Mouse (Mus musculus): ENCODE measurements around the gene Fam198b.
"Not testable (repeated sequence)": the region's sequence is repeated elsewhere in the genome, so short reads cannot be mapped to it uniquely, and the experiment has no call there.

Gene Fam198b

GRCm38 (mm10) chr3:79925950-79926697 lies 41.8 kb downstream of the Fam198b start:
- DNase-seq (ENCODE audit: low read depth, low spot score): no peak

DNA sequence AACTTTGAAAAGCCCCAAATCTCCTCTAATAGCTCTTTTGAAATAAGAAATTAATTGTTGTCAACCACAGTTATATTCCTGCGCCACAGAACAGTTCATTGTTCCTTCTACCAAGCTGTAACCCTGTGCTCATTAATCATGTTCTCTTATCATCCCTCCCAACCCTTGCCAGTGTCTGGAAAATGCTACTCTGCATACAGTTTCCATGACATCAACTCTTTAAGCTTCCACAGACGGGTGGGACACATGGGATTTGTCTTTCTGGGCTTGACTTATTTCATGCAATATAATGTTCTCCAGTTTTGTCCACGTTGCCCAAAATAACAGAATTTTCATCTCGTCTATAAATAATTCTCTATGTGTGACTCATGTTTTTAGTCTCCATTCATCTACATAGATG lies 42.7 kb downstream of the Fam198b start:
- DNase-seq (ENCODE audit: low read depth, low spot score): no peak

- DNase-seq (ENCODE audit: low read depth, low spot score): no peak
Observed at GRCm38 (mm10) chr3:79928409-79928808, 44.1 kb downstream of the Fam198b start.

- DNase-seq (ENCODE audit: low read depth, low spot score): no peak
Observed at GRCm38 (mm10) chr3:79930141-79930744, 45.9 kb downstream of the Fam198b start.

GRCm38 (mm10) chr3:79936213-79936612 lies 51.9 kb downstream of the Fam198b start:
- DNase-seq (ENCODE audit: low read depth, low spot score): no peak

- DNase-seq (ENCODE audit: low read depth, low spot score): no peak
Observed at GRCm38 (mm10) chr3:79936730-79937447, 52.6 kb downstream of the Fam198b start.

DNA sequence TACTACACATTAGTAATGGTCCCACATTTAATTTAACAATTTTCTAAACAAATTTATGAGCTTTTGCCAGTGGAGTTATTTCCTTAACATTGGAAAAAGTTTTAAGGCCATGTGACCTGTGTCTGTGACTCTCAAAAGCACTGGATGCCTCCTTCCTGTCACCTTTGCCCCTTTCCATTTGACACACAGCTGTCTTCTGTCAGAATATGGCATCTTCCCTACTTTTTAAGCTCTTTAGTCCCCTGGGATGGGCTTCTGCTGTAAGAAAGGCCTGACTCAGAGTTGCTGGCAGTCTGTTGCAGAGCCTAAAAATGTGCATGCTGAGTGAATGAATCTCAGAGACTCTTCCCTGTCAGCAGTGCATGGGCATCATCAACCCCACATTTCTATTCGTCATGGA lies 63.4 kb downstream of the Fam198b start:
- DNase-seq (ENCODE audit: low read depth, low spot score): no peak

DNA sequence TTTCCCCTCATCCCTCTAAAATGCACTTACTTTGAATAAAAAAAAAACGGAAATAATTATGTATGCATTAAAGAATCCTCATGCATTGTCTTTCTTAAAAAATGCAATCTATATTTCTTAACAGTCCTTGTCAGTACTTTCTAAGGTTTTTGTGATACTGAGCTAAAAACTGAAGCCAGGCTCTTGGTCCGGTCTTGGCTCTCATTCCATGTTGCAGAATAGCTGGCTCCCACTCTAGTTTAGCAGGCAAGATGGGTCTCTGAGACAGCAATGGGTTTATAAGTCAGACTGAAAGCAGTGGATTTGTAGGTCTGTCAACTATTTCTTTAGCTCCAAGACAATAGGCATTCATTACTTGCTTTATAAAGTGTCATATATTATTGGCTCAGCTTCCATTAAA lies 63.8 kb downstream of the Fam198b start:
- no peak for DNase-seq (ENCODE audit: low read depth, low spot score)

DNA sequence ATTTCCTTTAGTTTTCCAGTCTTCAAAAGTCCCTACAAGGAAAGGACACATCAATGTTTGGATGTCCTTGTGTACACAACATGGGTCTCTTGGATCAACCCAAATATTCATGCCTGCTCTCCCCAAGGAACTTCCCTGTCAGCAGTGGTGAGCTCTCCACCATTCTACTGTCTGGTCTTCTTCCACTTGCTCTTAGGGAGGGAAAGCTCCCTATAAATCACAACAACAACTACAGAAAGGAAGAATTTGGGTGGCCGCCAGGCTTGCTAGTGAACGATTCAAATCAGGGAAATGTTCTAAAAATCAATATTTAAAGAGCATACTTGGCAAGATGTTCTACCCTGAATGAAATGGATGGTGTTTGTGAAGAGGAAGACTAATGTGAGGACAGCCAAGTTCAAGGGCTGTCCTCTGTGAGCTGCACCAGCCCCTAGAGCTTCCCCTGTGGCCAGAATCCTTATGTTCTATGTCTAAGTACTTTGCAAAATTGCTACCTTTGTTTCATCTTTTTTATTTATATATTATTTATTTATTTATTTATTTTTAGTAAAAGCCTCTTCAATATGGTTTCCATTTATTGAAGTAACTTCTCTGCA lies 68.9 kb downstream of the Fam198b start:
- no peak for DNase-seq (ENCODE audit: low read depth, low spot score)

DNA sequence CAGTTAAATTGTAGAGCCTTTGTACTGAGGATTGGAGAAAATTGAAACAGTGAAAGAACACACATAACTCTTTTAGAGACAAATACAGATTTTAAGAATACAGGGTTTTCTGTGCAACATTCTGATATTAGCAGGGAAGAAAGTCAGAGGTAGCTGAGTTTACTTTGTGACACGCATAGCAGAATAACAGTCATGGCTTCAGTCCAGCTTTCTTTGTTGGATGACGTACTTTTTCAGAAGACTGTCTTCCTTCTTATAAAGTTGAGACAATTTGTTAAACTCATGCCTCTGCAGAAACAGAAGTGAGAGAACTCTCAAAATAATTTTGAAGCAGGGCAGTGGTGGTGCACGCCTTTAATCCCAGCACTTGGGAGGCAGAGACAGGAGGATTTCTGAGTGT lies 70.9 kb downstream of the Fam198b start:
- DNase-seq (ENCODE audit: low read depth, low spot score): no peak

DNA sequence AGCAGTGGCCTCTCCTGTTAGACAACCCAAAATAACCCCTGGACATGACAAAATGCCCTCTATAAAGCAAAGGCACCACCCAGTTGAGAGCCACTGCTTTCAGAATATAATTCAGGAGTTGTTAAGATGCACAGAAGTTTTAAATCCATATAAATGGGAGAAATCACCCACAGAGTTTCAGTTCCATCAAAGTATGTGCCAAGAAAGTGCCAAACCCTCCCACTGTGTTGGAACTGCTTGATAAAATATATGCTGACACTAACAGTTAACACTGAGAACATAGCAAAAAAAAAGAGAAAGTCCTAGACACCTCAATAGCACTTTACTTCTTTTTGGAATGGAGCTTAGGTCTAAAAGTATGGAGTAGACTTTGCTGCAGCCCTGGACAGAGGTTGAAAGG lies 72.5 kb downstream of the Fam198b start:
- no peak for DNase-seq (ENCODE audit: low read depth, low spot score)

DNA sequence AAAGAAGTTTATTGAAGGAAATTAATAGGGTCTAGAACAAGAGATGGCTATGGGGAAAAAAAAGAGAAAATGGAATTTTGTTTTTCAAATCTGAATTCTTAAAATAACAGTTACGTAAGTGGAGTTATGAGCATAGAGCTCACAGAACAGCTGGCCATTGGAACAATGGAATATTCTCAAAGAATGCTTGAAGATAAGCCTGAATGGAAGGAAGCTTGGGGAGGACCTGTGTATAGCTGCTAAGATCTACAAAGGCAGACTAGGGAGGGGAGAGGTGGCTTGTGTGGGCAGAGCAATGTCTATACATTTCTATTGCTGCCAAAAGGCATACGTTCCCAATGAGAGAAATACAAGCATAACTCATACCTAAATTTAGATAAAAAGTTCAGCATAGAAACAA lies 73.4 kb downstream of the Fam198b start:
- DNase-seq (ENCODE audit: low read depth, low spot score): no peak

DNA sequence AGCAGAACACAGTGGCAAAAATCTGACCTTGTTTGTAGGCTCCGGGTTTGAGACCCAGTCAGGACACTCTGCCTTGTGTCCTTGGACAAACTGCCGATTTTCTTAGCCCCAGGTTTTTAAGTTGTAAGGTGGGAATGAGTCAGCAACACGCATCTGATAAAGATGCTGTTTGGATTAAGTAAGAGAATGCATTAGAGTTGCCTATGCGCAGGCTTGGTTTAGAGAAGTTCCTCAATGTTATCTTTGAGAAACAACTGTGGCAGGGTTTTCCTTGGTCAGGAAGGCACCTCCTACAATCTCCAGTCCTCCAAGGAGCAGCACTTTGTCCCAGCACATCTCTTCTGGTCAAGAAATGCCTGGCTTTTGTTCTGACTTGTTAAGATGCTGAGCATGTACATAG lies 82.4 kb downstream of the Fam198b start:
- DNase-seq (ENCODE audit: low read depth, low spot score): no peak

- DNase-seq (ENCODE audit: low read depth, low spot score): no peak
Observed at GRCm38 (mm10) chr3:79967346-79967745, 83.0 kb downstream of the Fam198b start.

DNA sequence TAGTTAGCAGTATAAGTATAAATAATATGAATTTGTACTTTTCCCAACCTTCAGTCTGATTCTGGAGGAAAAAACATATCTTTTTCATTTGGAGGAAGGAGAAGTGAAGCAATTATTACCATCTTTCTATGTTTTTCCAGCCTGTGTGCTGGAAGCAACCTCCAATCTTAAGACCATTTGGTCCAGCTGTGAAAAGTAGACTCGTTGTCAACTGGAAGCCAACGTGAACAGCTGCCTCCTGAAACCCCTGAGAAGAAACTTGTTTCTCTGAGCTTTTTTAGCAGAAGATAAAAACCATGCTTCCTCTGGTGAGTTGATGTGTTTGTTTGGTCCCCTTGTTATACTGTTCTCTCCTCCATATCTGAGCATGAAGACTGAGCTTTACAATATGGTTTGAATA lies 84.1 kb downstream of the Fam198b start:
- DNase-seq (ENCODE audit: low read depth, low spot score): no peak

GRCm38 (mm10) chr3:79969536-79969935 lies 85.2 kb downstream of the Fam198b start:
- DNase-seq (ENCODE audit: low read depth, low spot score): not testable (repeated sequence)

DNA sequence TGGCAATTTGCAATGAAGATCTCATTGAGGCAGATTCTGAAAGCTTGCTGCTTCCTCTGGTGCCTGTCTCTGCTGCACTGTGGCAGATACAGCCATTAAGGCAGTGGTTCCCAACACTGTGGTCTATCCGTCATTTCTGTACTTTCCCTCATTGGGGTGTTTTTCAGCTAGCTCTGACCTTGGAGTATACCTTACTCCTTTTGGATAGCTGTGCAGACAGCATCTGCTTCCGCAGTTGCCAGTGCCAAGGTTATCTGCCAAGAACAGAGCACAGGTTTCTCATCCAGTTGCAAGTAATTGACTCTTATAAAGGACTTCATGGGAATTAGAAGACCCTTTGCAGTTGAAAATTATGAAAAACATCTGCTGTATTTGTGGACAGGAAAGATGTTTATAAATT lies 85.7 kb downstream of the Fam198b start:
- DNase-seq (ENCODE audit: low read depth, low spot score): no peak

DNA sequence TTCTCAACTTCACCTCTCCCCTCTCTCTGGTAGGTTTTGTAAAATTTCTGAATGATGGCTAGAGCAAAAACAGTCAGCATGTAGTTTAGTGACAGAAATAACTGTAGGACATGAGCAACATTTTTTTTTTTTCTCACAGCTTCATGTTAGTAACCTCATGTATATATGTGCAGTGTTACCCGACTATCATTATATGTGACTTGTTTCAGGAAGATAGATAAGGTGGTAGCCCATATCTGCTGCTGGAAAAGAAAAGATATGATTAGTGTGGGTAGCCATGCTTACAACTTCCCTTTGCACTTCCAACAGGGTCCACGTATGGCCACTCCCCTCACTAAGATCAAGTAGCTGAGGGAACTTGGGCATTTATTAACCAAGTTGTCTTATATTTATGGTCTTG lies 86.2 kb downstream of the Fam198b start:
- DNase-seq (ENCODE audit: low read depth, low spot score): no peak

- no peak for DNase-seq (ENCODE audit: low read depth, low spot score)
Observed at GRCm38 (mm10) chr3:79971542-79971941, 87.2 kb downstream of the Fam198b start.

GRCm38 (mm10) chr3:79976786-79977185 lies 92.5 kb downstream of the Fam198b start:
- no peak for DNase-seq (ENCODE audit: low read depth, low spot score)

- DNase-seq (ENCODE audit: low read depth, low spot score): no peak
Observed at GRCm38 (mm10) chr3:79977656-79978450, 93.5 kb downstream of the Fam198b start.

GRCm38 (mm10) chr3:79980714-79981113 lies 96.4 kb downstream of the Fam198b start:
- no peak for DNase-seq (ENCODE audit: low read depth, low spot score)

Measured in CD4-positive, CD25-positive, alpha-beta regulatory T cell, adult 2 months (primary cell).